Mouse (Mus musculus) frontal cortex, postnatal 10 days (tissue): ENCODE data around the gene Specc1.
A peak's percentile ranks its signal among the peaks of the same experiment; 100 is the strongest.

ENCODE experiments used
- DNase-seq, 2 experiments: peaks; one replicate each; pipeline ENCODE4 v3.0.0; 2022; ENCODE audit warnings: low spot score in 2 of 2, mixed read lengths in 1 of 2

The Specc1 gene

DNA sequence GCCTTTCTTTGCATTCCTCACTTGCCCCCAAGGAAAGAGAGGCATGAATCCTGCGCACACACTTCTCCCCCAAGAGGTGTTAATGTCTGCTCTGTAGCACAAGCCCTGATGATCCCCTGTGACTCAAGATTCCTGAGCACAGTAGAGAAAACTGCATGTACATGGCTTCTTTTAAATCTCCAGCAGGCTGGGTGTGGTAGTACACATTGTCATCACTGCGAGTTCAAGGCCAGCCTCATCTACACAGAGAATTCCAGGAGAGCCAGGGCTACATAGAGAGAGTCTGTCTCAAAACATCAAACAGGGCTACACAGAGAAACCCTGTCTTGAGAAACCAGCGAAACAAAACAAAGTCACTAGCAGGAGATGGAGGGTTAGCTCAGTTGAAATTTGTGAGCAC lies 211.6 kb downstream of the Specc1 start:
- DNase-seq, result no peak

GRCm38 (mm10) chr11:62177395-62178113 lies 221.0 kb downstream of the Specc1 start:
- no peak for DNase-seq

DNA sequence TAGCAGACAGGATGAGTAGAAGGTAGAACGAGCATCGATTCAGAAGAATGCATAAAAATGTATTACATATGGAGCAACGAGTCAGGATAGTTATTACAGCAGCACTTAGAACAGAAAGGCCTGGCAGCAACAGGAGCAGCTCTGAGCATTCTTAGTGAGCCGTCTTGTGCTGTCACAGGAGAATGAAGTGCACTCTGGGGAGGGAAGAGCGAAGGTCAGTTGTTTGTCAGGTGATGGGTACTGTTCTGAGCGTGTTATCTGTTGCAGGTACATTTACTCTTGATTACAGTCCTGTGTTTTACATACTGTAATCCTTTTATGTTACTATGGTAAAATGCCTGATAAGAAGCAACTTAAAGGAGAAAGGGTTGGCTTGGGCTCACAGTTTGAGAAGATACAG lies 224.2 kb downstream of the Specc1 start:
- DNase-seq, result no peak

- no peak for DNase-seq
Observed at GRCm38 (mm10) chr11:62184900-62185299, 228.3 kb downstream of the Specc1 start.

- DNase-seq, result no peak
Observed at GRCm38 (mm10) chr11:62187074-62187473, 230.5 kb downstream of the Specc1 start.

GRCm38 (mm10) chr11:62192050-62192449 lies 235.5 kb downstream of the Specc1 start:
- peak; percentile 12 to 25 for DNase-seq

DNA sequence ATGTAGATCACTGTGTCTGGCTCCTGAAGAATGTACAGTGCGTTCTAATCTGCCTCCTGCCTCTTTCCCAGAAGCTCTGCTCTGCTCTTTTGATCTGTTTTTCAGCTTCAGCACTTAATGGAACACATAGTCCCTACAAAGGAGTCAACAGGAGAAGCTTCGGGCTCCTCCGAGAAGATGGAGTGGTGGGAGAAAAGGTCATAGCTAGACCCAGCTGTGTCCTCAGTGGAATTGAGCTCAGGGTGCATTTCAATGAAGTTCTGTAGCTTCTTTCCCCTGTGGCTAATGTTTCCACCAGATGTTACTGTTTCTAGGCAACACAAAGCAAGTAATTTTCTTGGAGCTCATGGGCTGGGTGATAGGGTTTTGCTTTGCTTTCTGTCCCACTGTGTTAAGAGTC lies 236.6 kb downstream of the Specc1 start:
- DNase-seq, result no peak

DNA sequence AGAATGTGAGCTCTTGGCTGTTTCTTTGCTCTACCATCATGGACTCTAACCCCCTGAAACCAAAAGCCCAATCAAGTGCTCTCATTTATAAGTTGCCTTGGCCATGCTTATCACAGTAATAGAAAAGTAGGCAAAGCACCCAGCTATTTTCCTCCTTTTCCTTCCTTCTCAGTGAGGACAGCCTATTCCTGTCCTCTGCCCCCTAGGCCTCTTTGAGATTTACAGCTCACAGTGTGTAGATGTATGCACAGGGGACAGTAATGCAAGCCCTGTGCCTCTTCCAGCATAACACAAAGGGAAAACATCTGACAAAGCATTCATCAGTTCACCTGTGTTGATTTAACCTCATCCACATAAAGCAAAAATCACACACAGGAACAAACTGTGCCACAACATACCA lies 237.7 kb downstream of the Specc1 start:
- DNase-seq, result no peak

- no peak for DNase-seq
Observed at GRCm38 (mm10) chr11:62200901-62201512, 244.4 kb downstream of the Specc1 start.

DNA sequence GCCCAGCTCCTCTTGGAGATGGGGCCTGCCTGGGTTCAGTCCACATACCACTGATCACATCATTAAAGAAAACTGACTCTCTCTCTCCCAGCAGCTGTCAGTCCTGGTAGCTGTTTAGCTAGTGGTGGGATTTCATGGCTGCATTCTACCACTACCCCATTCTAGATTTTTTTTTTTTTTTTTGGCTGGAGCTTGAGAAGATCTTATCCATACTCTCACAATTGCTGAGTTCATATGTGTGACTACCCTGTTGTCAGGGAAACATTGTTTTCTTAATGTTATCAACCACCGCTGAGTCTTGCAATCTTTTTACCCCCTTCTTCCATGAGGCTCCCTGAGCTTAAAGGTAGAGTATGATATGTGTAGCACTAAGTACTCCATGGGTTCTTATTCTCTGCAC lies 246.1 kb downstream of the Specc1 start:
- no peak for DNase-seq

DNA sequence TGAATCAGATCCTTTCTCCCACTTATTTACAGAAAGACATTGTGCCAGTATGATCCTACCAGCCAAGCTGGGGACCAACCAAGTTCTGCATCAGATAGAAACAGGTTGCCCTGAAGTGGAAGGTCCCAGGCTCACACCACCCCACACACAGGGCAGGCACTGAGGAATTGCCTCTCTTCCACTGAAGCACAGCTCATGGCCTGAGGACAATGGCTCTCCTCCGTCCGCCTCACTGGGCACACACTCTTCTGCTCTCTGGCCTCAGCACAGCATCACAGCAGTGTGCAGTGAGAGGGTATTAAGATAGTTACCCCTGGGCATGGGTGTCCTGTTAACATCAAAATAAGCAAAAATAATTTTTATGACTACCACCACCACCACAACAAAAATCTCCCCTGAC lies 252.5 kb downstream of the Specc1 start:
- no peak for DNase-seq

GRCm38 (mm10) chr11:62209891-62210290 lies 253.3 kb downstream of the Specc1 start:
- no peak for DNase-seq

- no peak for DNase-seq
Observed at GRCm38 (mm10) chr11:62213384-62213989, 256.9 kb downstream of the Specc1 start.

- DNase-seq, result no peak
Observed at GRCm38 (mm10) chr11:62215107-62215506, 258.5 kb downstream of the Specc1 start.

- DNase-seq, result no peak
Observed at GRCm38 (mm10) chr11:62217751-62218150, 261.2 kb downstream of the Specc1 start.

GRCm38 (mm10) chr11:62220756-62221510 lies 264.4 kb downstream of the Specc1 start:
- DNase-seq, result peak in 1 of 2 experiments; percentile 11

GRCm38 (mm10) chr11:62223416-62223815 lies 266.9 kb downstream of the Specc1 start:
- no peak for DNase-seq

- no peak for DNase-seq
Observed at GRCm38 (mm10) chr11:62223962-62224361, 267.4 kb downstream of the Specc1 start.

DNA sequence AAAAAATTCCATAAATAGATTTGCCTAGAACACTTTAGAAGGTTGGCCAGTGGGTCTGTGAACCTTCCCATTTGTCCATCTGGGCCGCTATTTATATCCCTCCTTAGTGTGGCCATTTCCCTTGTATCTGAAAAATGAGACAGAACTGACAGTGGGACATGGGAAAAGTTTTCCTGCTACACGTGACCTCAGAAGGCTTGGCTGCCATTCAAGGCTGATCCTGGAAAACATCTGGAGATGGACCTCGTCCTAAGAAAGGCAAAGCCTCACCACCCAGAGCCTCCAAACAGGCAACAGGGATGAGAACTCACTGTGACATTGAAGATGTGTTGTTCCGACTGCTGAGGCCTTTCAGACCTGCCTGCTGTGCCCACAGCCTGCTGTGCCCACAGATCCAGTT lies 268.2 kb downstream of the Specc1 start:
- no peak for DNase-seq

GRCm38 (mm10) chr11:62240631-62241261 lies 284.2 kb downstream of the Specc1 start:
- no peak for DNase-seq

- DNase-seq, result no peak
Observed at GRCm38 (mm10) chr11:62243871-62244270, 287.3 kb downstream of the Specc1 start.

DNA sequence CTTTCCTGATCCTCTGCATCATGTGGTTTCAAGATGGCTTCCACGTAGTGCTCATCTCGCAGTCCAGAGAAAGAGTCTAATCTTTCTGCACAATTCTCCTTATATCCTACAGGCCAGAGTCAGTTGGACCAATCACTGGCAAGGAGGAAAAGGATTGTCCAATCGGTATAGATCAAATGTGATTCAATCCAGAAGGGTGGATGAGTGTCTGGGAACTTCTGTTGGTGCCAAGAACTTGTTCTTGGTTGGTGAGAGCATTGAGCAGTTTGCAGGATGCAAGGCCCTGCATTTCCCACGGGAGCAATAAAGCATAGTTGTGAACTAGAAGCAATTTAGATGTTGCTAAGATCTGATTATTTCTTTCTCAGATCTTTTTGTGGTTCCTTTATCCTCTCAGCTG lies 287.9 kb downstream of the Specc1 start:
- no peak for DNase-seq
